Mouse (Mus musculus) kidney, embryonic 16.5 days (tissue): ENCODE measurements around the gene Lamc1. TPM values are rescaled to one million over a fixed set of nuclear protein-coding genes. Genes with fewer than 3 reads are reported as not detected.
A peak's percentile ranks its signal among the peaks of the same experiment; 100 is the strongest.

Experiments
- ATAC-seq: fragments of 200-750 bp; cut with Nextera tagmentation; 2 replicates; pipeline ENCODE4 v1.8.0; 2017; ENCODE audit warnings: moderate TSS enrichment; ENCODE audit not compliant: low FRiP score, low TSS enrichment
- H3K27ac ChIP-seq: fragments of 300-500 bp; sonication (generic); 2 replicates; pipeline ENCODE4 v1.5.1; 2014; ENCODE audit warnings: low read length
- H3K27me3 ChIP-seq: fragments of 300-500 bp; sonication (generic); 2 replicates; pipeline ENCODE4 v1.6.1; 2014; ENCODE audit warnings: low read length, control low read depth, mixed read lengths; ENCODE audit not compliant: insufficient read depth
- H3K36me3 ChIP-seq: fragments of 300-500 bp; sonication (generic); 2 replicates; pipeline ENCODE4 v1.6.1; 2014; ENCODE audit warnings: low read length, control low read depth, mixed read lengths; ENCODE audit not compliant: insufficient read depth
- H3K4me1 ChIP-seq: fragments of 300-500 bp; sonication (generic); 2 replicates; pipeline ENCODE4 v1.6.1; 2014; ENCODE audit warnings: low read length, control low read depth, mixed read lengths; ENCODE audit not compliant: insufficient read depth
- H3K4me2 ChIP-seq: fragments of 300-500 bp; sonication (generic); replicated peaks from 2 replicates; pipeline ENCODE4 v1.6.1; 2014; ENCODE audit warnings: low read depth, low read length
- H3K4me3 ChIP-seq: fragments of 300-500 bp; sonication (generic); 2 replicates; pipeline ENCODE4 v1.5.1; 2014; ENCODE audit warnings: mild to moderate bottlenecking, low read length
- H3K9ac ChIP-seq: fragments of 300-500 bp; sonication (generic); replicated peaks from 2 replicates; pipeline ENCODE4 v1.6.1; 2014; ENCODE audit warnings: low read length
- H3K9me3 ChIP-seq: fragments of 300-500 bp; sonication (generic); 2 replicates; pipeline ENCODE4 v1.6.1; 2016; ENCODE audit warnings: low read length, control low read depth
- WGBS: fragments of 180-500 bp; shearing (Covaris S2); extraction: QIAGEN DNeasy Blood & Tissue Kit; methylation state at CpG from one replicate; pipeline ENCODE4 v1.1.7; 2014; 5-methylcytosine and 5-hydroxymethylcytosine counted together
- polyA plus RNA-seq: library from polyadenylated mRNA; unstranded; fragments of >200 nt; fragmentation: Nextera tagmentation; extraction: Ambion mirVana; gene quantifications from 2 replicates; pipeline ENCODE4 v1.2.1, GENCODE M21; 2015

Lamc1 gene
- polyA plus RNA-seq, 1 experiment from 2014 or later = 105 TPM

- no peaks in the 10 kb centered on the region for H3K36me3 ChIP-seq
- 4% methylated on average over 9 of the region's 9 CpGs for WGBS
- peak overlapping the region; percentile 84 for H3K27ac ChIP-seq
- H3K27me3 ChIP-seq = no peaks in the 10 kb centered on the region
- H3K4me3 ChIP-seq = no peak overlapping the region
- peaks cover 31% of the 10 kb centered on the region for H3K4me1 ChIP-seq
- H3K9ac ChIP-seq = peak overlapping the region; percentile 31; the same call in 1 of the 2 replicates
- ATAC-seq = peak; percentile 87
- H3K9me3 ChIP-seq = no peaks in the 10 kb centered on the region
- peak overlapping the region; percentile 23 for H3K4me2 ChIP-seq
These were observed 160.3 kb downstream of the Lamc1 start for GRCm38 (mm10) chr1:153172291-153172731.

GRCm38 (mm10) chr1:153171011-153171410 is 161.6 kb downstream of the Lamc1 start:
- H3K4me2 ChIP-seq = no peak overlapping the region
- H3K4me1 ChIP-seq = peaks cover 31% of the 10 kb centered on the region
- 57% methylated on average over 10 of the region's 10 CpGs for WGBS
- no peak for ATAC-seq
- H3K9me3 ChIP-seq = no peaks in the 10 kb centered on the region
- no peaks in the 10 kb centered on the region for H3K36me3 ChIP-seq
- H3K9ac ChIP-seq = no peak overlapping the region
- H3K27ac ChIP-seq = no peak overlapping the region
- H3K4me3 ChIP-seq = no peak overlapping the region
- no peaks in the 10 kb centered on the region for H3K27me3 ChIP-seq

Other genes with a start within 250 kb of the Lamc1 start
- 55.5 and 57.4 TPM in 2 replicates for gene Lamc2, start 146.3 kb downstream of the Lamc1 start, polyA plus RNA-seq
- 0.21 and 0.50 TPM in 2 replicates for gene Shcbp1l, start 92.4 kb upstream of the Lamc1 start, polyA plus RNA-seq
- gene Dhx9, start 154.9 kb upstream of the Lamc1 start, polyA plus RNA-seq = 23.2 and 30.0 TPM in 2 replicates
- gene Npl, start 217.3 kb upstream of the Lamc1 start, polyA plus RNA-seq = 23.9 and 25.2 TPM in 2 replicates